Mouse (Mus musculus): ENCODE results near the gene Cacna1i.

The Cacna1i gene

GRCm38 (mm10) chr15:80286851-80287415 lies at the start of gene Cacna1i:
TSS of gene Cacna1i (plus strand) at chr15:80287238.
- no peak for DNase-seq (ENCODE audit: low spot score)

- no peak for DNase-seq (ENCODE audit: low spot score)
Measured at GRCm38 (mm10) chr15:80248135-80248534, 38.9 kb upstream of the Cacna1i start.

GRCm38 (mm10) chr15:80248596-80248995 lies 38.4 kb upstream of the Cacna1i start:
- DNase-seq (ENCODE audit: low spot score): no peak

- no peak for DNase-seq (ENCODE audit: low spot score)
Measured at GRCm38 (mm10) chr15:80249672-80250071, 37.4 kb upstream of the Cacna1i start.

GRCm38 (mm10) chr15:80250586-80250985 lies 36.5 kb upstream of the Cacna1i start:
- DNase-seq (ENCODE audit: low spot score): no peak

- DNase-seq (ENCODE audit: low spot score): no peak
Measured at GRCm38 (mm10) chr15:80253530-80253929, 33.5 kb upstream of the Cacna1i start.

GRCm38 (mm10) chr15:80254207-80254606 lies 32.8 kb upstream of the Cacna1i start:
- DNase-seq (ENCODE audit: low spot score): peak; percentile 63

- DNase-seq (ENCODE audit: low spot score): peak; percentile 98
Measured at GRCm38 (mm10) chr15:80254847-80255645, 32.0 kb upstream of the Cacna1i start, which contains the start of gene Atf4. TSS of gene Atf4 (plus strand) at chr15:80255184.

GRCm38 (mm10) chr15:80255646-80256121 lies 31.4 kb upstream of the Cacna1i start:
- DNase-seq (ENCODE audit: low spot score): peak; percentile 85

- no peak for DNase-seq (ENCODE audit: low spot score)
Measured at GRCm38 (mm10) chr15:80256242-80256641, 30.8 kb upstream of the Cacna1i start.

GRCm38 (mm10) chr15:80256656-80257601 lies 30.1 kb upstream of the Cacna1i start:
- no peak for DNase-seq (ENCODE audit: low spot score)

GRCm38 (mm10) chr15:80257602-80258239 lies 29.3 kb upstream of the Cacna1i start:
- peak; percentile 29 for DNase-seq (ENCODE audit: low spot score)

- DNase-seq (ENCODE audit: low spot score): no peak
Measured at GRCm38 (mm10) chr15:80258240-80259170, 28.5 kb upstream of the Cacna1i start.

GRCm38 (mm10) chr15:80259406-80260045 lies 27.5 kb upstream of the Cacna1i start:
- DNase-seq (ENCODE audit: low spot score): no peak

GRCm38 (mm10) chr15:80260677-80261076 lies 26.4 kb upstream of the Cacna1i start:
- peak; percentile 85 for DNase-seq (ENCODE audit: low spot score)

GRCm38 (mm10) chr15:80261100-80261499 lies 25.9 kb upstream of the Cacna1i start:
- DNase-seq (ENCODE audit: low spot score): no peak

GRCm38 (mm10) chr15:80263610-80264575 lies 23.1 kb upstream of the Cacna1i start, which contains the start of gene Rps19bp1:
TSS of gene Rps19bp1 (minus strand) at chr15:80264315.
- DNase-seq (ENCODE audit: low spot score): peak; percentile 89

- DNase-seq (ENCODE audit: low spot score): peak; percentile 83
Measured at GRCm38 (mm10) chr15:80266281-80266680, 20.8 kb upstream of the Cacna1i start.
